In the genomic region with DNA sequence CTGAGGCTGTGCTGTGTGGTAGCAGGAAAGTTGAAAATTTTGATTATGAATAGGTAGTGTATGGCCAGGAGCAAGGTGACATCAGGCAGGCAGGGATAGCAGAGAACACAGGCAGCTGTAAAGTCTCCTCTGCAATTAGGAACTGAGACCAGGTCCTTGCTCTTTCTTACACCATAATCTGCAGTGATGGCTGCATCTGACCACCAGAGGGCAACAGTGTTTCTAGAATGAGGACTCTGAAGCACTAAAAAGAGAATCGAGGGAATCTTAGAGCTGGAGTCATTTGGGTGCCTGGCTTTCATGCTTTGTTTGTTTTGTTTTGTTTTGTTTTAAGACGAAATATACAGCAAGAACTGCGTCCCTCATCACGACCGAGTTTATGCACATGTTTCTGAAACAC, we compare ENCODE assay signal across 9 mouse cellular contexts. TPM values are rescaled to one million over a fixed set of nuclear protein-coding genes. Genes with fewer than 3 reads are reported as not detected.
DNase-seq lines count a peak whose midpoint lies in the region; ATAC-seq and TF ChIP-seq lines count a peak whose summit lies in the region.
"Had no signal": no experiment of that assay in that cellular context is flagged by ENCODE, and none has a peak within 500 bp of the region (broad histone marks: within the 10 kb centered on the region; RNA-seq: fewer than 3 reads in every experiment).

No protein-coding gene starts in this region.

- no peaks in the 10 kb centered on the region for H3K36me3 ChIP-seq in G1E (replicated peaks)
- no peaks in the 10 kb centered on the region for H3K36me3 ChIP-seq in forebrain, embryonic 10.5 days (replicated peaks)
- H3K36me3 ChIP-seq in hindbrain, embryonic 11.5 days (ENCODE audit: control insufficient read depth, insufficient read depth, low read length) = no peaks in the 10 kb centered on the region
- H3K36me3 ChIP-seq: lung, embryonic 15.5 days had no signal

- peaks cover 6% of the 10 kb centered on the region for H3K27me3 ChIP-seq in G1E (ENCODE audit: insufficient read depth, low read length)
- H3K27me3 ChIP-seq in forebrain, embryonic 10.5 days (ENCODE audit: poor library complexity, severe bottlenecking) = peaks cover 47% of the 10 kb centered on the region
- peaks cover 13% of the 10 kb centered on the region; the same call in 1 of the 2 replicates for H3K27me3 ChIP-seq in hindbrain, embryonic 11.5 days (ENCODE audit: control insufficient read depth, insufficient read depth, low read length)

- 5% methylated on average over 5 of the region's 5 CpGs for WGBS in forebrain, embryonic 10.5 days
- WGBS in hindbrain, embryonic 11.5 days = 2% methylated on average over 5 of the region's 5 CpGs

- H3K9ac ChIP-seq in hindbrain, embryonic 11.5 days (ENCODE audit: low read depth, low read length) = no peak overlapping the region
- H3K9ac ChIP-seq: lung, embryonic 15.5 days had no signal

- H3K27ac ChIP-seq in forebrain, embryonic 10.5 days = no peak overlapping the region
- H3K27ac ChIP-seq in hindbrain, embryonic 11.5 days (ENCODE audit: low read depth, low read length) = no peak overlapping the region
- H3K27ac ChIP-seq: lung, embryonic 15.5 days had no signal

- 0 out of 2 replicates have a peak, but pooled peaks cover 7% of the 10 kb centered on the region for H3K9me3 ChIP-seq in G1E (replicated peaks)
- no peaks in the 10 kb centered on the region for H3K9me3 ChIP-seq in forebrain, embryonic 10.5 days
- H3K9me3 ChIP-seq in hindbrain, embryonic 11.5 days (ENCODE audit: control insufficient read depth, low read length) = no peaks in the 10 kb centered on the region
- H3K9me3 ChIP-seq: lung, embryonic 15.5 days had no signal

- H3K4me2 ChIP-seq in hindbrain, embryonic 11.5 days (replicated peaks; ENCODE audit: low read depth, low read length) = no peak overlapping the region
- H3K4me2 ChIP-seq: lung, embryonic 15.5 days had no signal

- H3K4me3 ChIP-seq in G1E (ENCODE audit: low read depth, low read length) = no peak overlapping the region
- no peak overlapping the region for H3K4me3 ChIP-seq in forebrain, embryonic 10.5 days
- H3K4me3 ChIP-seq in hindbrain, embryonic 11.5 days (ENCODE audit: low read depth, low read length) = no peak overlapping the region
- H3K4me3 ChIP-seq: lung, embryonic 15.5 days had no signal

- peak; percentile 31 for DNase-seq in G1E (ENCODE audit: low spot score)
- DNase-seq in brain, embryonic 18.5 days (ENCODE audit: low read depth, low spot score) = peak; percentile 51
- peak; percentile 71 for DNase-seq in forebrain, embryonic 10.5 days (ENCODE audit: extremely low spot score, low spot score)
- DNase-seq in hindbrain, embryonic 11.5 days (ENCODE audit: low spot score) = peak; percentile 87
- DNase-seq in layer of hippocampus, postnatal 25 days (ENCODE audit: extremely low spot score in 1 of 2, low spot score in 1 of 2) = peak; percentile 61 to 83
- DNase-seq in right cerebral cortex, postnatal 14 days = peak; percentile 80

- peak; percentile 59; the same call in 1 of the 2 replicates for ATAC-seq in G1E (ENCODE audit: extremely low read depth, insufficient number of reproducible peaks, low FRiP score, poor library complexity, severe bottlenecking)
- peak; percentile 62 for ATAC-seq in hindbrain, embryonic 11.5 days (ENCODE audit: low FRiP score)
- peak; percentile 82 for ATAC-seq in megakaryocyte-erythroid progenitor cell, adult 5-6 weeks (replicated peaks; ENCODE audit: low FRiP score, low TSS enrichment, poor library complexity, severe bottlenecking)
- ATAC-seq in inflammation-experienced regulatory T-cells, adult 6 months = no peak

- TF ChIP-seq CTCF in G1E (IDR thresholded peaks at IDR 0.05; ENCODE audit: low read depth, low read length) = peak; percentile 60

- no peaks in the 10 kb centered on the region for H3K4me1 ChIP-seq in G1E (ENCODE audit: insufficient read depth, low read depth, low read length)
- peaks cover 13% of the 10 kb centered on the region for H3K4me1 ChIP-seq in forebrain, embryonic 10.5 days
- no peaks in the 10 kb centered on the region for H3K4me1 ChIP-seq in hindbrain, embryonic 11.5 days (replicated peaks; ENCODE audit: control insufficient read depth, insufficient read depth, low read length)

RNA-seq across cellular contexts. Expression of a gene that starts 2.5 kb away (rescaled TPM):
- not detected in 2 replicates for total RNA-seq in G1E (2014; fragmentation: Nextera tagmentation)
- 0.38 and 0.46 TPM in 2 replicates for total RNA-seq in G1E (2017)
- not detected in 2 replicates for polyA plus RNA-seq in G1E (2012)
- polyA plus RNA-seq in forebrain, embryonic 10.5 days (2016; fragmentation: Nextera tagmentation; extraction: Ambion mirVana) = 0.23 and 0.42 TPM in 2 replicates
- 1.1 and 1.3 TPM in 2 replicates for polyA plus RNA-seq in hindbrain, embryonic 11.5 days (2014; fragmentation: Nextera tagmentation; extraction: Ambion mirVana)
- 1 to 10 TPM; 1.2 to 1.7 TPM for total RNA-seq in layer of hippocampus, postnatal 25 days (2021)
- total RNA-seq in megakaryocyte-erythroid progenitor cell, adult 5-6 weeks (2014; fragmentation: Nextera tagmentation) = not detected in 2 replicates
- total RNA-seq in megakaryocyte-erythroid progenitor cell, adult 5-6 weeks (2017) = not detected in 2 replicates
- not detected for polyA plus RNA-seq in inflammation-experienced regulatory T-cells, adult 6 months (2017; shearing (Covaris generic))

RNA-seq across cellular contexts. Expression of a gene that starts 49.1 kb away (rescaled TPM):
- total RNA-seq in G1E (2014; fragmentation: Nextera tagmentation) (44.2 and 59.2 TPM in 2 replicates), G1E (2017) (84.6 and 92.3 TPM in 2 replicates)
- polyA plus RNA-seq in G1E (2012) = 26.1 and 30.6 TPM in 2 replicates
- 34.7 and 40.1 TPM in 2 replicates for polyA plus RNA-seq in forebrain, embryonic 10.5 days (2016; fragmentation: Nextera tagmentation; extraction: Ambion mirVana)
- polyA plus RNA-seq in hindbrain, embryonic 11.5 days (2014; fragmentation: Nextera tagmentation; extraction: Ambion mirVana) = 82.7 and 88.8 TPM in 2 replicates
- total RNA-seq in layer of hippocampus, postnatal 25 days (2021) = 10 to 100 TPM; 50.3 to 52.2 TPM
- 9.2 and 11.6 TPM in 2 replicates for total RNA-seq in megakaryocyte-erythroid progenitor cell, adult 5-6 weeks (2014; fragmentation: Nextera tagmentation)
- 2.4 and 5.7 TPM in 2 replicates for total RNA-seq in megakaryocyte-erythroid progenitor cell, adult 5-6 weeks (2017)
- 100 to 1,000 TPM in 1 of 3 experiments, 10 to 100 TPM in 2; 63.2 to 167 (median 73.1) TPM for polyA plus RNA-seq in inflammation-experienced regulatory T-cells, adult 6 months (2017; shearing (Covaris generic))

Comparison
In these comparisons a context has a peak if more than half of its experiments do, and no peak if none do; other contexts are left out.
1. DNase-seq: peak in every context shown above with its lines; median percentile 87 in hindbrain, embryonic 11.5 days; 80 in right cerebral cortex, postnatal 14 days; 72 in layer of hippocampus, postnatal 25 days; 71 in forebrain, embryonic 10.5 days; 51 in brain, embryonic 18.5 days; 31 in G1E.